In genomic region chr17:73487380-73487779, GRCm38 (mm10) we compare ENCODE assay signal across 20 mouse cellular contexts.
DNase-seq lines count a peak whose midpoint lies in the region; ATAC-seq and TF ChIP-seq lines count a peak whose summit lies in the region.
"Had no signal": no experiment of that assay in that cellular context is flagged by ENCODE, and none has a peak within 500 bp of the region (broad histone marks: within the 10 kb centered on the region; RNA-seq: fewer than 3 reads in every experiment).

No protein-coding gene starts in this region.

- H3K4me3 ChIP-seq in midbrain, embryonic 14.5 days (replicated peaks; ENCODE audit: low read depth, low read length): no peak overlapping the region
- H3K4me3 ChIP-seq in midbrain, embryonic 10.5 days: no peak overlapping the region
- H3K4me3 ChIP-seq in hindbrain, embryonic 15.5 days: no peak overlapping the region
- H3K4me3 ChIP-seq in midbrain, postnatal 0 days (ENCODE audit: low read depth, low read length): no peak overlapping the region
- H3K4me3 ChIP-seq: embryonic facial prominence, embryonic 13.5 days; forebrain, embryonic 10.5 days; limb, embryonic 10.5 days; limb, embryonic 15.5 days had no signal

- no peak for DNase-seq in midbrain, embryonic 14.5 days
- DNase-seq in midbrain, embryonic 10.5 days (ENCODE audit: low spot score): no peak
- no peak for DNase-seq in midbrain, postnatal 0 days (ENCODE audit: low spot score)
- DNase-seq in adrenal gland, postnatal 25 days: no peak
- DNase-seq in frontal cortex, postnatal 10 days (ENCODE audit: low spot score in 2 of 2): no peak
- DNase-seq in spleen, postnatal 10 days (ENCODE audit: low spot score in 2 of 2): no peak
- DNase-seq: cerebellum, adult 11-12 months; layer of hippocampus, postnatal 36 days; lung, postnatal 36 days had no signal

- no peaks in the 10 kb centered on the region for H3K9me3 ChIP-seq in midbrain, embryonic 14.5 days (ENCODE audit: control insufficient read depth, low read length)
- H3K9me3 ChIP-seq in midbrain, embryonic 10.5 days (replicated peaks): no peaks in the 10 kb centered on the region
- no peaks in the 10 kb centered on the region for H3K9me3 ChIP-seq in hindbrain, embryonic 15.5 days
- H3K9me3 ChIP-seq in midbrain, postnatal 0 days (ENCODE audit: low read length): no peaks in the 10 kb centered on the region
- H3K9me3 ChIP-seq: embryonic facial prominence, embryonic 13.5 days; forebrain, embryonic 10.5 days; limb, embryonic 10.5 days; limb, embryonic 15.5 days had no signal

- no peak overlapping the region; the same call in 1 of the 2 replicates for H3K4me2 ChIP-seq in midbrain, embryonic 14.5 days (ENCODE audit: low read length)
- H3K4me2 ChIP-seq in hindbrain, embryonic 15.5 days: 0 out of 2 replicates have a peak overlapping the region, but pooled peaks have one; percentile 1
- H3K4me2 ChIP-seq in midbrain, postnatal 0 days (ENCODE audit: low read depth, low read length, poor library complexity, severe bottlenecking): peak overlapping the region; percentile 30; the same call in 1 of the 2 replicates
- H3K4me2 ChIP-seq: embryonic facial prominence, embryonic 13.5 days; limb, embryonic 15.5 days; lung, embryonic 14.5 days had no signal

- no peaks in the 10 kb centered on the region for H3K27me3 ChIP-seq in midbrain, embryonic 14.5 days (ENCODE audit: control insufficient read depth, insufficient read depth, low read length)
- H3K27me3 ChIP-seq in midbrain, embryonic 10.5 days (ENCODE audit: low read depth, poor library complexity, severe bottlenecking): no peaks in the 10 kb centered on the region
- no peaks in the 10 kb centered on the region for H3K27me3 ChIP-seq in hindbrain, embryonic 15.5 days
- no peaks in the 10 kb centered on the region for H3K27me3 ChIP-seq in midbrain, postnatal 0 days (ENCODE audit: insufficient read depth, low read length)
- H3K27me3 ChIP-seq: embryonic facial prominence, embryonic 13.5 days; limb, embryonic 15.5 days had no signal

- peaks cover 20% of the 10 kb centered on the region for H3K4me1 ChIP-seq in midbrain, embryonic 14.5 days (ENCODE audit: control insufficient read depth, insufficient read depth, low read length)
- H3K4me1 ChIP-seq in midbrain, embryonic 10.5 days: peaks cover 8% of the 10 kb centered on the region; the same call in 1 of the 2 replicates
- H3K4me1 ChIP-seq in hindbrain, embryonic 15.5 days (replicated peaks): peaks cover 28% of the 10 kb centered on the region
- peaks cover 11% of the 10 kb centered on the region for H3K4me1 ChIP-seq in midbrain, postnatal 0 days (ENCODE audit: insufficient read depth, low read length)
- H3K4me1 ChIP-seq: embryonic facial prominence, embryonic 13.5 days; forebrain, embryonic 10.5 days; limb, embryonic 10.5 days; limb, embryonic 15.5 days had no signal

- TF ChIP-seq CTCF in midbrain, postnatal 0 days (IDR thresholded peaks at IDR 0.05): no peak

- H3K9ac ChIP-seq in midbrain, embryonic 14.5 days (replicated peaks; ENCODE audit: low read length): no peak overlapping the region
- H3K9ac ChIP-seq in hindbrain, embryonic 15.5 days: no peak overlapping the region
- no peak overlapping the region for H3K9ac ChIP-seq in midbrain, postnatal 0 days (replicated peaks; ENCODE audit: low read length, poor library complexity, severe bottlenecking)
- H3K9ac ChIP-seq: embryonic facial prominence, embryonic 13.5 days; forebrain, postnatal 0 days; limb, embryonic 15.5 days; liver, embryonic 14.5 days; lung, embryonic 14.5 days had no signal

- no peak for ATAC-seq in midbrain, embryonic 14.5 days (ENCODE audit: low FRiP score, low TSS enrichment)
- ATAC-seq in hindbrain, embryonic 15.5 days (ENCODE audit: low FRiP score, low read depth): peak; percentile 61; the same call in 1 of the 2 replicates
- ATAC-seq in midbrain, postnatal 0 days (ENCODE audit: low FRiP score): no peak
- ATAC-seq: CD4-positive, CD25-positive, alpha-beta regulatory T cell, adult 4 months; intestine, embryonic 16.5 days had no signal

- no peaks in the 10 kb centered on the region for H3K36me3 ChIP-seq in midbrain, embryonic 14.5 days (ENCODE audit: control insufficient read depth, insufficient read depth, low read length)
- H3K36me3 ChIP-seq in midbrain, embryonic 10.5 days: no peaks in the 10 kb centered on the region
- H3K36me3 ChIP-seq in hindbrain, embryonic 15.5 days: no peaks in the 10 kb centered on the region
- H3K36me3 ChIP-seq in midbrain, postnatal 0 days (ENCODE audit: insufficient read depth, low read length): no peaks in the 10 kb centered on the region
- H3K36me3 ChIP-seq: embryonic facial prominence, embryonic 13.5 days; forebrain, embryonic 10.5 days; limb, embryonic 10.5 days; limb, embryonic 15.5 days had no signal

- WGBS in midbrain, embryonic 14.5 days: 58% methylated on average over 3 of the region's 3 CpGs
- WGBS in midbrain, embryonic 10.5 days: 82% methylated on average over 3 of the region's 3 CpGs
- WGBS in hindbrain, embryonic 15.5 days: 44% methylated on average over 3 of the region's 3 CpGs
- 49% methylated on average over 3 of the region's 3 CpGs for WGBS in midbrain, postnatal 0 days

- peak overlapping the region; percentile 67 for H3K27ac ChIP-seq in midbrain, embryonic 14.5 days (replicated peaks; ENCODE audit: low read depth, low read length)
- no peak overlapping the region for H3K27ac ChIP-seq in midbrain, embryonic 10.5 days (replicated peaks)
- peak overlapping the region; percentile 79 for H3K27ac ChIP-seq in hindbrain, embryonic 15.5 days (replicated peaks)
- H3K27ac ChIP-seq in midbrain, postnatal 0 days (ENCODE audit: low read depth, low read length): no peak overlapping the region; the same call in 1 of the 2 replicates
- H3K27ac ChIP-seq: embryonic facial prominence, embryonic 13.5 days; forebrain, embryonic 10.5 days; kidney, postnatal 0 days; limb, embryonic 10.5 days; limb, embryonic 15.5 days; liver, embryonic 14.5 days had no signal

Comparison
In these comparisons a context has a peak if more than half of its experiments do, and no peak if none do; other contexts are left out.
1. H3K27ac ChIP-seq: peak in midbrain, embryonic 14.5 days (single experiment) and hindbrain, embryonic 15.5 days (single experiment); none in midbrain, embryonic 10.5 days (single experiment) and midbrain, postnatal 0 days (single experiment).